Mouse (Mus musculus): ENCODE data around the gene Igbp1. TPM values are rescaled to one million over a fixed set of nuclear protein-coding genes. Genes with fewer than 3 reads are reported as not detected.
A peak's percentile ranks its signal among the peaks of the same experiment; 100 is the strongest.

Gene Igbp1
- 33.3 and 33.6 TPM in 2 replicates for polyA plus RNA-seq (2012; rRNA removed)

DNA sequence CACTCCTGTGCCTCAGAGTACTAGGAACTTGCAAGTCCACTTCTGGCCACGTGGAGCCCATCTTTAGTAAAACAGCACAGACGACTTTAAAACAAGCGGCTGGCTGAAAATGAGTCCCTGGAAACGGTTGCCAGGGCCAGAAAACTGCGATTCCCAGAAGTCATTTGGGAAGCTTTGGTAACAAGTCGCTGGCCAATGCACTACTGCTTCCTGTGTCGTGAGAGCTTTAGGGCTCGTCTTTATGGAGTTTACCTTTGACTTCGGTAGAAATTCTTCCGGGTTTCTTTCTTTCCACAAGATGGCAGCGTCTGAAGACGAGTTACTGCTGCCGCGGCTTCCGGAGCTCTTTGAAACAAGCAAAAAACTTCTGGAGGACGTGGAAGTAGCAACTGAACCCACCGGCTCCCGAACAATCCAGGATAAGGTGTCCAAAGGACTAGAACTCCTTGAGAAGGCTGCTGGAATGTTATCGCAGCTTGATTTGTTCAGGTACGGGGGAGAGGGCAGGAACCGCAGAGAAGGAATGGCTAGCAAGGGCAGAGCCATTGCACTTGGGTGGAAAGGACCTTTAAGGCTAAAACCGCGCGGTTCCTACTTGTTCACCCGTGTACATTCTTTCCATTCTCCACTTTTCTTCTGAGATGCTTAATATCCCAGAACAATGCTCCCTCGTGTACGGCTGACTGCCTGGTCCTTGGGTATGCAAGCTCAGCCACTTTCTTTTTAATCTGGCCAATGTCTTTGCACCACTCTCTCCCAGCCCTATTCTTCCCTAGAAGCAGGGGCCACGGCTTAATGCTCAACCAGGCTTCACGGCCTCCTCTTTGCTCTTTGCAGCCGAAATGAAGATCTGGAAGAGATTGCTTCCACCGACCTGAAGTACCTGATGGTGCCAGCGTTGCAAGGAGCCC, at the start of gene Igbp1:
Igbp1 (plus strand) TSS at position 224 of the 911 bp plus-strand sequence.
- peak; percentile 68 for DNase-seq (ENCODE audit: low read depth)

DNA sequence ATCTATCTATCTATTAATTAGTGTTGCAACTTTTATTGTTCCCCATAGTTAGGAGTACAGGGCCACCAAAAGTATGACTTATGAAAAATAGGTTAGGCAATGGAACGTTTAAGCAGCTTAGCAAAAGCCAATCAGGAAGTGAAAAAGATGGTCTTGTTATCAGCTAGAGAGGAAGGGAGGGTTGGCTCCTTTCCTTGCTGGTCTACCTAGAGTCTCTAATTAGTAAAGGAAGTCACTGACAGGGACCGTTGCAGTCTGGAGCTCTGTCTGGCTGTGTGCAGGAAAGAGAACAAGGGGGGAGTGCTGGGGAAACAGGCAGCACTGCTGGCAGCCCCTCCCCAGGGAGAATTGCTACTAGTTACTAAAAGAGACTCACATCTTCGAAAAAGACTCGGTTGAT, 26.0 kb upstream of the Igbp1 start:
- DNase-seq (ENCODE audit: low read depth): no peak

DNA sequence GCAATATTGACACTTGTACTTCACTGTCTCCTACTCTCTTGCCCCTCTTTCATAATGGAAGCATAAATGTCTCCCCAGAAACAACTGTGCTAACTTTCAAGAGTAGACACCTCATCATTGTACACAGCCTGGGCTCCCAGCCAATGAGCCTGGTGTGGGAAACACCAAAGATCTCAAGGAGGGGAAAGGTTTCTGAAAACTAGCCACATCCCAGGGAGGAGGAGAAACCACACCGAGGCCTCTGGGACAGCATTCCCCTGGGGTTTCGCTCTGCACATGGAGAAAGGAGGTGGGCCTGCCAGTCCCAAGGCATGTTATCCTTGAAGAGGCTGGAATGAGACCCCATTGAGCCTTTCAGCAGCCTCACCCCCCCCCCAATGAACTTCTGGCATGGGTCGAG, 24.0 kb upstream of the Igbp1 start:
- DNase-seq (ENCODE audit: low read depth): no peak

DNA sequence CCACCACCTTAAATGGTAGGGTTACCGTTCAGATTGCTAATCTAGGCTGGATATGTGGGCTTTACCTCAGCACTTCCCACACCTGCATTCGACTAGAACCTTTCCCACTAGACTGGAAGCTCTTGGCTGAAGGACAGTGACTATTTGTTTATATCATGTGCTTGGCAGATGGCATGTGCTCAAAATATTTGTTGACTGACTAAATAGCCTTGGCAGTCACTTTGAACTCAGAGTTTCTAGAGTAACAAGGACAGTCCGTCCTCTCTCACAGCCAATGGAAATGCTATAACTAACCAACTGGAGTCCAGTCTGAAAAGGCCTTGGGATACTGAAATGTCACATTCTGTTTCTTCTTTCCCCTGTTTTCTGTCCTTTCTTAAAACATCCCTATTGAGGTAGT, 22.6 kb upstream of the Igbp1 start:
- DNase-seq (ENCODE audit: low read depth): no peak

DNA sequence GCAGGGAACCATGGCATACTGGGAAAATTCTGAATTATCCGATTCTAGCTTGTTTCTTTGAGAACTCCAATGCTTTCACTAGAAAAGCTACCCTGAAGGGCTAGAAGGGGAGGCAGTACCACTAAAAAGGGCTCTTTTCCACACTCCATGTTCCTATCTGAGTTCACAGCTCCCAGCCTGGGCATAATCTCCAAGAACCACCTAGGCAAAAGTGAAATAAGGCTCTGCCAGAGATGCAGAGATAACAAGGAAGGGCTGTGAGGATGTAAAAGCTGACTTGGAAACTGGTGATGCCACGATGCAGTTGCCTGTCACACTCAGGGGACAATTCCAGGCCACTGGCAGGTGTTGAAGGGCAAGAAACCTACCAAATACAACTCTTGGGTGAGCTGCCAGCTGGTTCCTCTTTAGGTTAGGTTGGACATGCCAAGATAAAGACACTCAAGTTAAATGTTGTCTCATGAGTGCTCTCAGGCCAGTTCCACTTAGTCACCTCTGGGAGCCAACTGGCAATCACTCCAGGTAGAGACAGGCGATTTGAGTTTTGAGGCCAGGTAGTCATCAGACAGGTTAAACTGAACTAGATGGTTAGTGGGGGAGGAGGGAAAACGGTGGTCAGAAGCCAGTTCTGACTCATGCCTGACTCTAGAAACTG, 18.4 kb upstream of the Igbp1 start:
- peak; percentile 70 for DNase-seq (ENCODE audit: low read depth)

DNA sequence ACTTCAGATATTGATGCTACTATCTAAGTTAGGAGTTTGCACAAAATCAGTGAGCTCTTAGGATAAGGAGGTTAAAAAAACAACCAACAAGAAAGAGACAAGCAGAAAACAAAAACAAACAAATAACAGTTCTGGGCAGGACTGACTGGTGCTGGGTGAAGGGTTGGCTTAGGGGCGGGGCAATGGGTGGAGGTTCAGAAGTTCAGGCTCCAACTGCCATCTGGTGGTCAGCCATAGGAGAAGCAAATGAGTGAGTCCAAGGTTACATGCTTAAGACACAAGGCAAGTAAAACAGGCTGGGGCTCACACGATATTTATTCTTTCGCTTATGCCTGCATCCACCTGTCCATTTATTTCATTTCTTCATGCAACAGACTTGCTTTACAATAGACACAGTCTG, 13.8 kb upstream of the Igbp1 start:
- no peak for DNase-seq (ENCODE audit: low read depth)

DNA sequence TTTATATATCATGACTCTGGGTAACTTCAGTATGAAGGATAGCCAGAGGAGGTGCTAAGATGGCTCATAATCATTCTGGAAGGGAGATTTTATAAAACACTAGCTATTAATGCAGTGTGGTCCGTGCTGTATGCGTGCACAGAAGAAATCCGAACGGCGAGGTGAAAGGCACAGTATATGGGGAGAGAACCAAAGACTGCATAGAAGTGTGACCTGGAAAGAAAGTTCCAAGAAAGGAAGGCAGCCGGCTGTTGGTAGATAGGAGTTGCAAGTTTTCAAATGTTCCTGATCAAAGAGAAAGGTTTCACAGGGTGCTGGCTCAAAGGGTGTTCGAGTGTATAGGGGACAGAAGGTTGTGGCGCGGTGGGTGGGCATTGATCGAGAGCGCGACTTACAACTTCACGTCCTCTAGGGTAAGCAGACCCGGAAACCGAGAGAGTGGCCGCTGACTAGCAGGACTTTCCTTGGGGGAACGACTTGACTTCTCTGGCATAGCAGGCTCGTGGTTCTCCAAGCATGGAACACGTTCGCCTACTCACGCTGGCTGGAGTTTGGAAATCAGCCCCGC, 507 bp upstream of the Igbp1 start:
- DNase-seq (ENCODE audit: low read depth): no peak

DNA sequence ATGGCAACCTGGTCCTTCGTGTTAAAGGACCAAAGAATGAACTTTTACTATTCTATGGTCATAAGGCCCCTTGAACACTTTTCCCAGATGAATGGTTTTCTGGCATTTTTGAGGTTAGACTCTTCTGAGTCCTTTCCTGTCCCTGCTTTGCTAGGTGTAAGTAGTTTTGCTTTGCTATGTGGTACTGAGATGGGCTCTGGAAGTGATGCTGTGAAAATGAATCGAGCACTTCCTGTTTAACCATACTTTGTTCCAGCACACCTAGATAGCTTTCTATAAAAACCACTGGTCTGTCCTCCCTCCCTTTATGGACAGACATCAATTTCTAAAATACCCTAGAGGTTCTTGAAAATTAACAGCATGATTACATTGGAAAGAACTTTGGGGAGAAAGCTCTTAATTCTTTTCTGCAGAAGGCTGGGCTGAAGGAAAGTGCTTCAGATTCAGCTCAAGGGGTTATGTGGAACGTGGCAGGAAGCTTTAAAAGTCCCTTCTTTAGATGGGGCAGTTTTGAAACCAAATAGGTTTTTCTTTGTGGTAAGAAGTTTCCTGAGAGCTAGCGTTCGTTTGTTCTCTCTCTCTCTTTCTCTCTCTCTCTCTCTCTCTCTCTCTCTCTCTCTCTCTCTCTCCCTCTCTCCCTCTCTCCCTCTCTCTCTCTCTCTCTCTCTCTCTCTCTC, 10.2 kb downstream of the Igbp1 start:
- DNase-seq (ENCODE audit: low read depth): no peak

DNA sequence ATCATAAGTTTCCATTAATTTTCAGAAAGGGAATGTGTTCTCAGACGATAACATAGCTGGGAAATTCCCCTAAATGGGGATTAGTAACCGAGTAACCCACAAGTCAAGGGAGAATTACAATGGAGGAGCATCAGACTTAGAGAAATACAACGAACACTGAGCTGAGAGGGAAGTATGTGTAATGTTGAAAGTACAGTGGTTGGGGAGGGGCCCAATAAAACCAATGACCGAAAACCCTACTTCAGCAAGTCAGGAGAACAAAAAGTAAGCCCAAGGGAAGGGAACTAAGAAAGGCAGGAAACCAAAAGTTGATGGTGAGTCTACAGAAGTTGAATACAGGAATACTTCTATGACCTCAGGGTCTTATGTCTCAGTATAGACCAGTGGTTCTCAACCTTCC, 14.1 kb downstream of the Igbp1 start:
- DNase-seq (ENCODE audit: low read depth): no peak

DNA sequence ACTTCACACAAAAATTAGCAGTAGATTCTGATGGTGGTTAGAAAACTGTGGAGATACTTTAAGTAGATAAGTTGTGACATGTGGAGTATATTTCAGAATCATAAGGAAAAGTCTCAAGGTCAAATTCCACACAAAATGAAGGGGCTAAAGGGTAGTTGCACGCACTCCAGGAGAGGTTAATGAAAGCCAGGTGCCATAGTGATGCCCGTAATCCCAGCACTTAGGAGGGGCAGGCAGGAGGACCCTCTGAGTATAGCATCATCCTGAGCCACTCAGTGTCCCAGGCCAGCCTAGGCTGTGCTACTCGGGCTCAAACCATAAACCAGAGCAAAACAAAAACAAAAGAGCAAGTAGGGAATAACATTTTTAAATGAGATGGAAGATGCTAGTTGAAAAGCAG, 15.8 kb downstream of the Igbp1 start:
- DNase-seq (ENCODE audit: low read depth): no peak

DNA sequence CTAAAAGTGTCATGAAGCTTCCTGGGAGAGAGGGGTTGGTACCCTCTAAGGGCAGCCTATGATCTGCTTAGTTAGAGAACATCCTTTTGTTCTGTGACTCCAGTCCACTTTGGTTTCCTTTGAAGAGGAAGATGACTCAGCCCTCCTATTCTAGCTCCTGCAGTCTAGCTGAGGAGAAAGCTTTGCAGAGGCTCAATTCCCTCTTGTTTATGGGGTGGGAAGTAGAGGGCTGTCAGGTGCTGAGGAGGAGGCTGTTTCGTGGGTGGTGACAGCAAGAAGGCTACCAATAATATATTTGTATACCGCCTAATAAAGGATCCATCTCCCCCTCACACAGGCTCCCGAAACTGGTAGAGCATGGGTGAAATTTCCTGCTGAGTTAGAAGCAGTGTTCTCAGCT, 22.6 kb downstream of the Igbp1 start:
- no peak for DNase-seq (ENCODE audit: low read depth)

DNA sequence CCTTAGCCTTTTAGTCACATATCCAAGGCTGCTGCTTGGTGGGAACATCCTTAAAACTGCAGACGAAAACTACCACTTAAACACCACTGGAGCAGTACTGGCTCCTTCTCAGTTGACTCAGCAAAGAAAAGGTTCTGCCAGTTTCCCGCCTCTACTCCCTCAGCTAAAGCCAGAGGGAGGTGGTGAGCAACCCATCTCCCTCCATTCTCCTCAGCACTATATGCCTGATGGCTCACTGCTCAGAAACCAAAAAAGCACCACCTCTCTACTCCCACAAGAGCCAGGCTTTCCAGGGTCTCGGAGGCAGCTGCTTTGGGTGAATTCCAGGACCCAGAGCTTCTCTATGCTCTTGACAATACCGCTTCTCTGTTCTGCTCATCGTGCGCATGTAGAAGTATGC, 23.5 kb downstream of the Igbp1 start:
- DNase-seq (ENCODE audit: low read depth): no peak

DNA sequence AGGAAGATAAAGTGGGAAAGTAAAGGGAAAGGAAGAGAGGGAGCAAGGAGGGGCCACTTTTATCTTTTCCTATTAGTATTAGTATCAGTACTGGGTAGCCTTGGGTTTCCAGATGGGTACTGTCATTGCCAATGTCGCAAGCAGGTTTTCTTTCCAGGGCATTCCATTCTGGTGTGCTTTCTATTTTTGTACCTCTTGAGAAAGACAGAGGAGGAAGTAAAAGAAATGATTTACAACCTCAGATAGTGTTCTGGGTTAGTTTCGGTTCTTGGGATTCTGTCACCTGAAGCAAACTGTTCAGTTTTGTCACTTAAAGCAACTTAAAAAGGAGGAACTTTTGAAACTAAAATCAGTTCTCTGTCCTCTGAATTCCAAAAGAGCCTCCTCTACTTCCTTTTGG, 24.4 kb downstream of the Igbp1 start:
- no peak for DNase-seq (ENCODE audit: low read depth)

DNA sequence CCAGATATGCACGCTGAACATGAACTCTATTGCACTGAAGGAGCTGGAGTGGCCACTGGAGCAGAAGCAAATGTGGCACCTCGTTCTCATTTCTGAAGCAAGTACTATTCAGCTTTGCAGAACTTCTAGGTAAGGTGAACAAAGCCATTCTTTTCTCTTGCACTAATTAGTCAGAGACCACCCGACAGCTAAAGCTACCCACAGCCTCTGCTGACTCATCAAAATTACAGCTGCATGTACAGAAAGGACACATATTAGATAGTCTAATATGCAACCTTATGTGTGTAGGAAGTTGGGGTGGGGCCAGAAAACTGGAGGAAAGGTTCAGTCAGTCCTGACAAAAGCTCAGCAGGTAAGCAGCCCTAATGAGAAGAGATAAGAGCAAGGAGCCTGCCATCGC, 30.4 kb downstream of the Igbp1 start, which contains the start of gene Dgat2l6:
Dgat2l6 (plus strand) TSS at position 368 of the 400 bp plus-strand sequence.
- DNase-seq (ENCODE audit: low read depth): no peak

DNA sequence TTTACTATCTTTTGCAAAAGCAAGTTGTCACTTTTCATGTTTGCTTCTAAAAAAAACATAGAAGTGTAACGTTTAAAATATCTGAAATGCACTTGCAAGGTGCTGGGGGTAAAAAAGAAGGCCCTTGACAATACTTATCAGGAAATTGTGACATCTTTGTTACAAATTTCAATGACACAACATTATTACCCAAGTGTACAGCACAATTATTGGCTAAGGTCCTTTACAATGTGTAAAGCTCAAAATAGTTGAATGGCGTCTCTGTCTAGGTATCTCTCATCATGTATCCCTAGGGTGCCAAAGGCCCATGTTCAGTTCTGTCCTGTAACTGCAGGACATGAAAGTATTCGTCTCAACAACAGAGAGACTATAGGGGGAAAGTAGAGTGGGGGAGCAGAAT, 61.9 kb downstream of the Igbp1 start:
- no peak for DNase-seq (ENCODE audit: low read depth)

DNA sequence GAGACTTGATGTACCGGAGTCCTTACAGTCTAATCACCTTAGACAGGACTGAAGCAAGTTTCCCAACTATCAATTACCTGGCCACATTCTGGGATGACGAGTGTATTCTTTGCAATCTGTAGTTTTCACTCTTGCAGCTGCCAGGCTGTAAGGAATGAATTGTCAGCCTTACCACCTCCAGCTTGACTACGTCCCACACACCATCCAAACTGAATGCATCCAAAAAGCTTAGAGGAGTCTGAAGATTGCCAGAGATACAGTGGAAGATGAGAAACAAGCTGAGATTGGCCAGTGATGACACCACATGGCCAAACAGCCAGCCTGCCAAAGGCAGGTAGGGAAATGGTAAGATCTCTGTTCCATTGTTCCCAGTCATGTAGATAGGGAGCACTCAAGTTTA, 71.6 kb downstream of the Igbp1 start:
- DNase-seq (ENCODE audit: low read depth): no peak

Other genes starting within 250 kb of the Igbp1 start
- gene Otud6a, start 65.3 kb upstream of the Igbp1 start, polyA plus RNA-seq (2012; rRNA removed): not detected in 2 replicates
- 0.42 and 0.66 TPM in 2 replicates for gene Awat2, start 51.6 kb upstream of the Igbp1 start, polyA plus RNA-seq (2012; rRNA removed)
- gene Dgat2l6, start 30.5 kb downstream of the Igbp1 start, polyA plus RNA-seq (2012; rRNA removed): not detected in 2 replicates
- gene Awat1, start 78.0 kb downstream of the Igbp1 start, polyA plus RNA-seq (2012; rRNA removed): not detected in 2 replicates
- 0.03 TPM in 1 of 2 replicates, not detected in the other for gene P2ry4, start 100.6 kb downstream of the Igbp1 start, polyA plus RNA-seq (2012; rRNA removed)
- gene Arr3, start 111.2 kb downstream of the Igbp1 start, polyA plus RNA-seq (2012; rRNA removed): not detected in 2 replicates
- 0.27 and 0.30 TPM in 2 replicates for gene Kif4, start 131.4 kb downstream of the Igbp1 start, polyA plus RNA-seq (2012; rRNA removed)
- 30.7 and 34.2 TPM in 2 replicates for gene Pdzd11, start 132.3 kb downstream of the Igbp1 start, polyA plus RNA-seq (2012; rRNA removed)
- 2.1 and 2.2 TPM in 2 replicates for gene Gdpd2, start 235.6 kb downstream of the Igbp1 start, polyA plus RNA-seq (2012; rRNA removed)

All from gonadal fat pad, adult 2 months (tissue).